Mouse (Mus musculus) liver, postnatal 0 days (tissue): Measurements from ENCODE around the gene Nrip1. TPM values are rescaled to one million over a fixed set of nuclear protein-coding genes. Genes with fewer than 3 reads are reported as not detected.

Experiments used
- ATAC-seq: fragments of 200-750 bp; cut with Nextera tagmentation; 2 replicates; pipeline ENCODE4 v1.8.0; 2017; ENCODE audit warnings: mild to moderate bottlenecking, moderate library complexity
- DNase-seq: peaks from one replicate; pipeline ENCODE4 v3.0.0-alpha.2; 2016
- H3K27ac ChIP-seq: fragments of 300-500 bp; sonication (generic); 2 replicates; pipeline ENCODE4 v1.5.1; 2014; ENCODE audit warnings: antibody characterized with exemption, moderate library complexity, mild to moderate bottlenecking, low read depth
- H3K27me3 ChIP-seq: fragments of 300-500 bp; sonication (generic); 2 replicates; pipeline ENCODE4 v1.6.1; 2014; ENCODE audit warnings: low read length, control low read depth, mixed read lengths; ENCODE audit not compliant: insufficient read depth
- H3K36me3 ChIP-seq: fragments of 300-500 bp; sonication (generic); replicated peaks from 2 replicates; pipeline ENCODE4 v1.6.1; 2014; ENCODE audit warnings: mild to moderate bottlenecking, control low read depth, low read length, moderate library complexity, mixed read lengths; ENCODE audit not compliant: insufficient read depth
- H3K4me1 ChIP-seq: fragments of 300-500 bp; sonication (generic); 2 replicates; pipeline ENCODE4 v1.6.1; 2014; ENCODE audit warnings: antibody characterized with exemption, mild to moderate bottlenecking, control low read depth; ENCODE audit not compliant: insufficient read depth
- H3K4me2 ChIP-seq: fragments of 300-500 bp; sonication (generic); 2 replicates; pipeline ENCODE4 v1.6.1; 2014; ENCODE audit warnings: low read depth, mild to moderate bottlenecking, low read length, moderate library complexity, mixed read lengths
- H3K4me3 ChIP-seq: fragments of 300-500 bp; sonication (generic); 2 replicates; pipeline ENCODE4 v1.5.1; 2014; ENCODE audit warnings: low read depth, low read length
- H3K9ac ChIP-seq: fragments of 300-500 bp; sonication (generic); replicated peaks from 2 replicates; pipeline ENCODE4 v1.6.1; 2014; ENCODE audit warnings: mild to moderate bottlenecking, moderate library complexity
- H3K9me3 ChIP-seq: fragments of 300-500 bp; sonication (generic); 2 replicates; pipeline ENCODE4 v1.6.1; 2016; ENCODE audit warnings: mild to moderate bottlenecking, control low read depth, low read length, mixed read lengths
- CTCF ChIP-seq: sonication (generic); IDR thresholded peaks from 2 replicates; pipeline ENCODE4 v1.5.1; 2016; ENCODE audit warnings: antibody characterized with exemption, low read depth
- EP300 ChIP-seq: IDR thresholded peaks from 2 replicates; pipeline ENCODE4 v1.6.1; 2016; ENCODE audit warnings: antibody characterized with exemption, low read depth, mild to moderate bottlenecking
- WGBS: fragments of 180-500 bp; shearing (Covaris S2); extraction: QIAGEN DNeasy Blood & Tissue Kit; methylation state at CpG from one replicate; pipeline ENCODE4 v1.1.7; 2014; ENCODE audit not compliant: insufficient replicate concordance; 5-methylcytosine and 5-hydroxymethylcytosine counted together
- polyA plus RNA-seq: library from polyadenylated mRNA; unstranded; fragments of >200 nt; fragmentation: Nextera tagmentation; extraction: Ambion mirVana; gene quantifications from 2 replicates; pipeline ENCODE4 v1.2.1, GENCODE M21; 2015

Nrip1 gene
- polyA plus RNA-seq, 1 experiment from 2014 or later = 11.2 TPM

DNA sequence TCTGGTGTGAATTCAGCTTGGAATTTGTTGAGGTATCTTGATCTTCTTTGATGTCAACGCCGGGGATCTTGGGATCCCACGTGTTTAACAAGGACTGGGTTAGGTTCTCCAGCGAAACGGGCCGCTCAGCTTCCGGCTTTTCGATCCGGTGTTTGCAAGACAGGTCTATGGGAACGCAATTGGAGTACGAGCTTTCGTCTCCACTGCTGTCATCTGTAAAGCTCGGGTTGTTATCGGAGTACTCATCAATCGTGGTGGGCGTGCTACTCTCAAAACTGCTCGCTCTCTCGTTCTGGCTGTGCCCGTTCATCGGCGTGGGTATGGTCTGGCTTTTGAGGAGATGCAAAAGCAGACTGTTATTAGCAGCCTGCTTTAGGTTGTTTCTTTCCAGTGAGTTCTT is 80.5 kb downstream of the Nrip1 start:
- peaks cover 14% of the 10 kb centered on the region for H3K4me1 ChIP-seq
- no peak for TF ChIP-seq EP300
- TF ChIP-seq CTCF = no peak
- H3K4me3 ChIP-seq = no peak overlapping the region
- H3K27me3 ChIP-seq = no peaks in the 10 kb centered on the region
- no peak overlapping the region for H3K4me2 ChIP-seq
- WGBS = 94% methylated on average over 21 of the region's 21 CpGs
- DNase-seq = no peak
- no peak overlapping the region for H3K9ac ChIP-seq
- no peak for ATAC-seq
- H3K36me3 ChIP-seq = peaks cover 37% of the 10 kb centered on the region
- H3K9me3 ChIP-seq = no peaks in the 10 kb centered on the region
- H3K27ac ChIP-seq = 0 out of 2 replicates have a peak overlapping the region, but pooled peaks have one; percentile 44

DNA sequence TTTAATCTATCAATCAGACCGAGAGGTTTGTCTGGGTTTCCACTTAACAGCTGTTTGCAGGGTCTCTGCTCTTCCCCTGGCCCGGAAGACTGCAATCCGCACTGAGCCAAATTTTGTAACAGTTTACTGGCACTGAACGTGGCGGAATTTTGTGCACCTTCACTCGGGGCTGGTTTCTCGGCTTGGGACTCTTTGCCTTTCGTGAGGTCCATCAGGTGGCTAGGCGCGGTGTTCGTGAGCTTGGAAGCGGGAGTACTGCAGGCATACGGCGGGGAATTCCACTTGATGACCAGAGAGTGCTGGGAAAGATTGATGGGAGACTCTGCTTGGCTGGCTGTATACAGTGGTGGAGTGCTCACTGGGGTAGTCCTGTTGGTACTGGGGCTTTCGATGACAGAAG is 81.0 kb downstream of the Nrip1 start:
- H3K4me3 ChIP-seq = no peak overlapping the region
- H3K4me1 ChIP-seq = peaks cover 14% of the 10 kb centered on the region
- H3K9ac ChIP-seq = no peak overlapping the region
- H3K9me3 ChIP-seq = no peaks in the 10 kb centered on the region
- no peak overlapping the region for H3K4me2 ChIP-seq
- H3K36me3 ChIP-seq = peaks cover 37% of the 10 kb centered on the region
- no peak for DNase-seq
- no peaks in the 10 kb centered on the region for H3K27me3 ChIP-seq
- no peak overlapping the region for H3K27ac ChIP-seq
- 95% methylated on average over 15 of the region's 15 CpGs for WGBS
- ATAC-seq = no peak
- TF ChIP-seq CTCF = no peak
- no peak for TF ChIP-seq EP300

DNA sequence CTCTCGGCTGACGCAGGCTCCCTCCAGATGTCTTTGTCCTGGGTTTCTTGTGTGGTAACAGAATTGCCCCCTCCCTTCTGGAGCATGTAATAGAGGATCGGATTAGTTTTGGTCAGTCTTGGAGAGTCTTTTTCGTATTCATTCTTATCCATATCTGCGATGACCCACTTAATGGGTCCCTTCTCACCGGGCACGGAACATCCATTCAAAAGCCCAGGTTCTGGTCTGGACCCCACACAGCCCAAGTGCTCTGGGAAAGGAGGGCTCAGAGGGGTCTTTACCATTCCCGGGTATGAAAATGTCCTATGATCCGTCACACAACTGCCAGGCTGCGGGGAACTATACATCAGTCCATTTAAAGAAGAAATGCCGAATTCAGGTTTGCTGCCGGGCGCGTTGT is 82.3 kb downstream of the Nrip1 start:
- no peak overlapping the region for H3K4me3 ChIP-seq
- no peak overlapping the region for H3K27ac ChIP-seq
- 95% methylated on average over 14 of the region's 14 CpGs for WGBS
- H3K9ac ChIP-seq = no peak overlapping the region
- no peaks in the 10 kb centered on the region for H3K9me3 ChIP-seq
- TF ChIP-seq EP300 = no peak
- no peak for TF ChIP-seq CTCF
- no peak for ATAC-seq
- peaks cover 37% of the 10 kb centered on the region for H3K36me3 ChIP-seq
- H3K4me1 ChIP-seq = peaks cover 14% of the 10 kb centered on the region
- no peak overlapping the region for H3K4me2 ChIP-seq
- no peak for DNase-seq
- no peaks in the 10 kb centered on the region for H3K27me3 ChIP-seq

DNA sequence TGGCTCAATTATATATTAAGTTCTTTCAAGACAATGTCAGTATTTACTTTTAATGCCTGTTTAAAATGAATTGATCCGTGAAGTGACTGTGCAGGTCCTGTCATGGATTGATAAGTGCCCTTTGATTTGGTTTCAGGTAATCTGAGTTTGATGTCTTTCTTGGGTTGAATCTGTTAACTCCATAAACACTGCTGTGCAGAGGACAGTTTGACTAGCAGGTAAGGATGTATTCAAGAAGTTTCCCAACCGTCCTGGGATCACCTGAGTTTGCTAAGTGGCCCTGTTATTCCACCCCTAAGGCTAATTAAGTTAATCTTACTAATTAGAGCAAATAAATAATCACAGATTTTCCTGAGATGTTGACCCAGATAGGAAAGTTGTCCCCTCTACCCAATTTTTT is 84.1 kb downstream of the Nrip1 start:
- 64% methylated on average over 2 of the region's 2 CpGs for WGBS

DNA sequence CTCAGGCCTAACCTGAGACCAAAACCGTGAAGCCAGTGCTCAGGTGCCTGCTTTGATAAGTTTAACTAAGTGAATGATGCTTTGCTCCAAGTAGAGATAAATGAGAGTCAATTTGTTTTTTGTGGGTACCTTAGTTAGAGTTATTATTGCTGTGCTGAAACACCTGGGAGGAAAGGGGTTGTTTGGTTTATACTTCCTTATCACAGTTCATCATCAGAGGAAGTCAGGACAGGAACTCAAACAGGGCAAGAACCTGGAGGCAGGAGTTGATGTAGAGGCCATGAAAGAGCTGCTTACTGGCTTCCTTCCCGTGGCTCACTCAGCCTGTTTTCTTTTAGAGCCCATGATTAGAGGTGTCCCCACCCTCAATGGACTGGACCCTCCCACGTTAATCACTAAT is 89.8 kb downstream of the Nrip1 start:
- TF ChIP-seq EP300 = no peak
- TF ChIP-seq CTCF = no peak
- peaks cover 3% of the 10 kb centered on the region; the same call in 1 of the 2 replicates for H3K4me1 ChIP-seq
- H3K27me3 ChIP-seq = no peaks in the 10 kb centered on the region
- H3K4me2 ChIP-seq = no peak overlapping the region
- H3K4me3 ChIP-seq = no peak overlapping the region
- no peaks in the 10 kb centered on the region for H3K36me3 ChIP-seq
- DNase-seq (no peak), ATAC-seq (no peak)
- H3K9me3 ChIP-seq = no peaks in the 10 kb centered on the region
- H3K9ac ChIP-seq = no peak overlapping the region
- H3K27ac ChIP-seq = no peak overlapping the region
- WGBS = 43% methylated on average over 3 of the region's 3 CpGs

More for the DNA sequence above, 84.1 kb downstream of the Nrip1 start:
- H3K36me3 ChIP-seq = peaks cover 35% of the 10 kb centered on the region
- no peaks in the 10 kb centered on the region for H3K27me3 ChIP-seq
- no peaks in the 10 kb centered on the region for H3K9me3 ChIP-seq
- H3K27ac ChIP-seq = no peak overlapping the region
- TF ChIP-seq EP300 (no peak), CTCF (no peak)
- no peak overlapping the region for H3K9ac ChIP-seq
- DNase-seq (no peak), ATAC-seq (no peak)
- no peak overlapping the region for H3K4me3 ChIP-seq
- H3K4me1 ChIP-seq = peaks cover 12% of the 10 kb centered on the region
- no peak overlapping the region for H3K4me2 ChIP-seq

DNA sequence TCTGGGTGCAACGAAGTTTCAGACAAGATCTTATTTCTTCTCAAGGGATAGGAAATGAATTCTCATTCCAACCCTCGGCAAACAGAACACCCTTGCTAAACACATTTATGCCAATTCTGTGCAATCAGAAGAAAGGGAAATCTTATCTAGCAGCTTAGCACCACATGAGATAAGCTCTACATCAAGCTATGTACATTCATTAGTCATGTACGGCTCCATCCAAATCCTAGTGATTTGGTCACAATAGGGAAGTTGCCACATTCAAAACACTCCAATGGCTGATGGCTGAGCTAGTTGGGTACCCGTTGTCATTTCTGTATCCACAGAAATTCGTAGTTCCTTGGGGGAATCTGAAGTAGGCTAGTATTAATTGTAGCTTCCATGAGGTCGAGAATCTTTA is 91.8 kb downstream of the Nrip1 start:
- no peaks in the 10 kb centered on the region for H3K9me3 ChIP-seq
- no peaks in the 10 kb centered on the region for H3K27me3 ChIP-seq
- no peak overlapping the region for H3K27ac ChIP-seq
- no peak overlapping the region for H3K4me2 ChIP-seq
- 71% methylated on average over 6 of the region's 6 CpGs for WGBS
- H3K36me3 ChIP-seq = no peaks in the 10 kb centered on the region
- H3K9ac ChIP-seq = no peak overlapping the region
- no peak for ATAC-seq
- peaks cover 3% of the 10 kb centered on the region; the same call in 1 of the 2 replicates for H3K4me1 ChIP-seq
- DNase-seq = no peak
- TF ChIP-seq EP300 = no peak
- no peak for TF ChIP-seq CTCF
- H3K4me3 ChIP-seq = no peak overlapping the region

DNA sequence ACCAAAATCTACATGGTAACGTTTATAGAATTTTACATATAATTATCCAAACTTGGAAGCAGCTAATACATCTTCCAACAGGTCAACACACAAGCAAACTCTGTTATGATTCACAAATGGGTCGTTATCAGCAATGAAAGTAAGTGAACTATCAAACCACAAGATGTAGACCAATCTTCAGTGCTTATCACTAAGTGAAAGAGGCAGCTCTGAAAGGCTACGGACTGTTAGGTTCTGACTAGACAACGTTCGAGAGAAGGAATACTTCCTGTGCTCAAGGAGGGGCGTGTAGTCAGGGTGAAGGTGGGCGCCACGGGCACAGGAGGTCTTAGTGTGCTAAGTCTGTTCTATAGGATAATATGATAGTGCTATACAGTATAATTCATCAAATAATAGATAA is 93.3 kb downstream of the Nrip1 start:
- Histone ChIP-seq H3K27me3 (no peaks in the 10 kb centered on the region), H3K36me3 (no peaks in the 10 kb centered on the region), H3K4me1 (peaks cover 3% of the 10 kb centered on the region; the same call in 1 of the 2 replicates), H3K9ac (no peak overlapping the region), H3K4me3 (no peak overlapping the region), H3K4me2 (no peak overlapping the region), H3K9me3 (no peaks in the 10 kb centered on the region), H3K27ac (no peak overlapping the region)
- 49% methylated on average over 8 of the region's 8 CpGs for WGBS
- ATAC-seq (no peak), DNase-seq (no peak)
- TF ChIP-seq EP300 = no peak
- no peak for TF ChIP-seq CTCF
